Mouse (Mus musculus): ENCODE measurements around the gene Tecpr2. TPM values are rescaled to one million over a fixed set of nuclear protein-coding genes. Genes with fewer than 3 reads are reported as not detected.

Gene Tecpr2
- polyA plus RNA-seq, 1 experiment from 2014 or later = 3.4 TPM

DNA sequence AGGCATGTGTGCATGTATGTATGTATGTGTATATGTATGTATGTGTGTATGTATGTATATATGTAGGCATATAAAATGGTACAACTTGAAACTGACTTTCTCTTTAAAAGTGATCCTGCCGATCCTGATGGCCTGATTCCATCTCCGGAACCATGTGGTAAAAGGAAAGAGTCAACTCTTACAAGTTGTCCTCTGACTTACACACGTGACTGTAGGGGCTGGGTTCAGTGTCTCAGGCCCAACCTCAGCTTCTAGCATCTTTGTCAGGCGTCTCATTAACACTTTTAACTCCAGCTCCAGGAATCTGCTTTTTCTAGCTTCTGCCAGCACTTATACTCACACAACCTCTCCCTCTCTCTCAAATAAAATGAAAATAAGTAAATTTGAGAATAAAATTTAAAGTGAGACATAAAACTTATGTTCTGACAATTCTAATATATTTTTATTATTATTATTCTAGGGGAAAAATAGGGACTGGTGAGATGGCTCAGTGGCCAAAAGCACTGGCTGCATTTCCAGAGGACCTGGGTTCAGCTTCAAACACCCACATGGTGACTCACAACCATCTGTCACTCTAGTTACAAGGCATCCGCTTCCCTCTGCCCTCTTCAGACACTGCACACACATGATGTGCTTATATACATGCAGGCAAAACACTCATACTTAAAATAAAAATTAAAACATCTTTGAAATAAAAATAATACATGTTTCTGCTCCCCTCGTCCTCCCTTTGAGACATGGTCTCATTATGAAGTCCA is 63.7 kb downstream of the Tecpr2 start:
- Histone ChIP-seq H3K4me1 (peaks cover 43% of the 10 kb centered on the region), H3K4me2 (no peak overlapping the region), H3K27ac (peak overlapping the region; percentile 78), H3K4me3 (no peak overlapping the region), H3K9me3 (replicated peaks) (no peaks in the 10 kb centered on the region), H3K9ac (peak overlapping the region; percentile 10; the same call in 1 of the 2 replicates), H3K36me3 (peaks cover 38% of the 10 kb centered on the region), H3K27me3 (replicated peaks) (no peaks in the 10 kb centered on the region)
- WGBS (ENCODE audit: insufficient replicate concordance) = 82% methylated on average over 6 of the region's 6 CpGs
- no peak for ATAC-seq

DNA sequence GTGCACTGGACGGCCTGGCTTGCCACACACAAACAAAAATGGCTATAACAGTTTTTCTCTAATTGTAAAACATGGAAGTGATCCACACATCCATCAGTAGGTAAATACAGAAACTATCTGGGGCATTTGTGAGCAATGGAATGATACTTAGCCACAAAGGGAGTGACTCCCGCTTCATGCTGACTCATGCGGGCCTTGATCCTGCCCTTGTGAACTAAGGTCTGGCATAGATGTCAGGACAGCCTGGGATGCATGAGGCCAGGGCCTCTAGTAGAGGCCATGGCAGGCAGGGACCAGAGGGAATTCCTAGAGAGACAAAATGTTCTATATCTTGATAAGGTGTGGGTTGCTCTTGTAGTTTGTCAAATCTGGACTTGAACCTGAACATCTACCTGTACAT is 64.4 kb downstream of the Tecpr2 start:
- Histone ChIP-seq H3K4me3 (no peak overlapping the region), H3K27ac (peak overlapping the region; percentile 78), H3K36me3 (peaks cover 34% of the 10 kb centered on the region), H3K4me2 (peak overlapping the region; percentile 15), H3K4me1 (peaks cover 38% of the 10 kb centered on the region), H3K27me3 (replicated peaks) (no peaks in the 10 kb centered on the region), H3K9ac (0 out of 2 replicates have a peak overlapping the region, but pooled peaks have one; percentile 37), H3K9me3 (replicated peaks) (no peaks in the 10 kb centered on the region)
- peak; percentile 81 for ATAC-seq
- WGBS (ENCODE audit: insufficient replicate concordance) = 73% methylated on average over 3 of the region's 3 CpGs

DNA sequence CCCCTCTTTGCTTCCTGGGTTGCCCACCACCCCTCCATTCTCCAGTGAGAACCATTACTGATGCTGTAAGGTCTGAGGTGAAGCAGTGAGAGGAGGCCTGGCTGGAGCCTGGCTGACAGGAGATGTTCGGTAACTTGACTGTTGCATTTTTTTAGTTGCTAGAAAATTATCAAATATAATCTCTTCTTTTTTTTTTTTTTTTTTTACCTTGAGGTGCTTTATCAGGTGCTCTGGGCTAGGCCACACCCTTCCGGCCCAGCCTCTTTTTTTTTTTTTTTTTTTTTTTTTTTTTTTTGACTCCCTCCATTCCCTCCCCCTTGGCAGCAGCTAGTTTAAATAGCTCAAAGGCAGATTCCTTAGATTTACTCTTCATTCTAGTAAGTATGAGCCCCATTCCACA is 64.8 kb downstream of the Tecpr2 start:
- peak; percentile 14; the same call in 1 of the 2 replicates for ATAC-seq
- Histone ChIP-seq H3K27ac (peak overlapping the region; percentile 78), H3K27me3 (replicated peaks) (no peaks in the 10 kb centered on the region), H3K4me1 (peaks cover 34% of the 10 kb centered on the region), H3K9ac (peak overlapping the region; percentile 49), H3K4me3 (no peak overlapping the region), H3K4me2 (peak overlapping the region; percentile 15), H3K36me3 (peaks cover 31% of the 10 kb centered on the region), H3K9me3 (replicated peaks) (no peaks in the 10 kb centered on the region)
- WGBS (ENCODE audit: insufficient replicate concordance) = 54% methylated on average over 1 of the region's 2 CpGs

GRCm38 (mm10) chr12:110954351-110954991 is 65.4 kb downstream of the Tecpr2 start:
- Histone ChIP-seq H3K4me3 (no peak overlapping the region), H3K9ac (peak overlapping the region; percentile 49), H3K4me2 (no peak overlapping the region), H3K27me3 (replicated peaks) (no peaks in the 10 kb centered on the region), H3K4me1 (peaks cover 31% of the 10 kb centered on the region), H3K36me3 (peaks cover 34% of the 10 kb centered on the region), H3K27ac (peak overlapping the region; percentile 69), H3K9me3 (replicated peaks) (no peaks in the 10 kb centered on the region)
- WGBS (ENCODE audit: insufficient replicate concordance) = 77% methylated on average over 4 of the region's 4 CpGs
- no peak for ATAC-seq

DNA sequence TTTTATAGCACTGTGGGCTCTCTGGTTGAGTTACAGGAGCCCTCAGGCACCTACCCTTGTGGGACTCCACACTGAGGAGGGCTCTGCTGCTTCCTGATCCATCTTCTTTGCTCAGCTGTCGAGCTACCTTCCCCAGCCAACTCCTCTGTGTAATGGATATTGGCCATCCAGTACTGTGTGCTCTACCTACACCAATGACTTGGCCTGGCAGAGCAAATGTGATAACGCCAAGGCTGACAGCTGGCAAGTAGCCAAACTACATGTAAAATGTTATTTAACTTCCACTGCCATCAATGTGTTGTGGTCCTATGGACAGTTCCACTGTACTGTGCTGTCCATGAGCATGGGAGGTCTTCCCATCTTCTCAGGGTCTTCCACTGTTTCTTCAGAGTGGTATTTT is 72.9 kb downstream of the Tecpr2 start:
- no peaks in the 10 kb centered on the region for H3K27me3 ChIP-seq (replicated peaks)
- no peak overlapping the region for H3K27ac ChIP-seq
- no peaks in the 10 kb centered on the region for H3K9me3 ChIP-seq (replicated peaks)
- WGBS (ENCODE audit: insufficient replicate concordance) = 70% methylated on average over 2 of the region's 2 CpGs
- no peak overlapping the region for H3K4me3 ChIP-seq
- peaks cover 21% of the 10 kb centered on the region for H3K4me1 ChIP-seq
- no peak overlapping the region for H3K9ac ChIP-seq
- H3K36me3 ChIP-seq = peaks cover 42% of the 10 kb centered on the region
- no peak for ATAC-seq
- no peak overlapping the region for H3K4me2 ChIP-seq

- H3K4me2 ChIP-seq = peak overlapping the region; percentile 30; the same call in 1 of the 2 replicates
- WGBS (ENCODE audit: insufficient replicate concordance) = 59% methylated on average over 3 of the region's 3 CpGs
- peaks cover 54% of the 10 kb centered on the region for H3K36me3 ChIP-seq
- H3K9ac ChIP-seq = peak overlapping the region; percentile 51
- no peak overlapping the region for H3K4me3 ChIP-seq
- H3K27ac ChIP-seq = peak overlapping the region; percentile 83
- H3K27me3 ChIP-seq (replicated peaks) = no peaks in the 10 kb centered on the region
- H3K9me3 ChIP-seq (replicated peaks) = no peaks in the 10 kb centered on the region
- peak; percentile 50; the same call in 1 of the 2 replicates for ATAC-seq
- H3K4me1 ChIP-seq = peaks cover 45% of the 10 kb centered on the region
These were observed 76.4 kb downstream of the Tecpr2 start for GRCm38 (mm10) chr12:110965500-110965899.

GRCm38 (mm10) chr12:110966079-110966478 is 77.0 kb downstream of the Tecpr2 start:
- peak overlapping the region; percentile 83 for H3K27ac ChIP-seq
- H3K4me2 ChIP-seq = peak overlapping the region; percentile 30
- peak; percentile 81 for ATAC-seq
- H3K36me3 ChIP-seq = peaks cover 54% of the 10 kb centered on the region
- H3K4me1 ChIP-seq = peaks cover 50% of the 10 kb centered on the region
- H3K27me3 ChIP-seq (replicated peaks) = no peaks in the 10 kb centered on the region
- H3K4me3 ChIP-seq = no peak overlapping the region
- 45% methylated on average over 4 of the region's 4 CpGs for WGBS (ENCODE audit: insufficient replicate concordance)
- no peaks in the 10 kb centered on the region for H3K9me3 ChIP-seq (replicated peaks)
- peak overlapping the region; percentile 52 for H3K9ac ChIP-seq

DNA sequence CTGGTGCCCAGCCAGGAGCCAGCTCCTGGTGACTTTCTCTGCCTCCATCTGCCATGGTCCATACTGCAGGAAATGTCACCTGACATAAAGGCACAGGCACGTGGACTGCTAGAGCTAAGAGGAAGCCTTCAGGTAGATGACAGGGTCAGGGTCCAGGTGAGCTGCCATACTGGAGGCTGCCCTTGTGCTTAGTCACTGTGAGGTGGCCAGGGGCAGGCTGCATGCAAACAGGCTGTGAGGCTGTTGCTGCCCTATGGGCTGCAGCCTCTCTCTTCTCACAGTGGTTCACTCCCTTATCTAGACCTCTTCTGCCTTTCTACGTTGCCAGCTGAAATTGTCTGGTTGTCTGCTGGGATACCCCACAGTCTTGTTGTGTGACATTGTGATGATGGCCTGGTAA is 78.1 kb downstream of the Tecpr2 start:
- H3K4me1 ChIP-seq = peaks cover 60% of the 10 kb centered on the region
- peak overlapping the region; percentile 83 for H3K27ac ChIP-seq
- H3K9me3 ChIP-seq (replicated peaks) = no peaks in the 10 kb centered on the region
- peaks cover 61% of the 10 kb centered on the region for H3K36me3 ChIP-seq
- no peak overlapping the region for H3K4me2 ChIP-seq
- WGBS (ENCODE audit: insufficient replicate concordance) = 47% methylated on average over 2 of the region's 2 CpGs
- peak overlapping the region; percentile 52; the same call in 1 of the 2 replicates for H3K9ac ChIP-seq
- no peak overlapping the region for H3K4me3 ChIP-seq
- peak; percentile 75 for ATAC-seq
- H3K27me3 ChIP-seq (replicated peaks) = no peaks in the 10 kb centered on the region

DNA sequence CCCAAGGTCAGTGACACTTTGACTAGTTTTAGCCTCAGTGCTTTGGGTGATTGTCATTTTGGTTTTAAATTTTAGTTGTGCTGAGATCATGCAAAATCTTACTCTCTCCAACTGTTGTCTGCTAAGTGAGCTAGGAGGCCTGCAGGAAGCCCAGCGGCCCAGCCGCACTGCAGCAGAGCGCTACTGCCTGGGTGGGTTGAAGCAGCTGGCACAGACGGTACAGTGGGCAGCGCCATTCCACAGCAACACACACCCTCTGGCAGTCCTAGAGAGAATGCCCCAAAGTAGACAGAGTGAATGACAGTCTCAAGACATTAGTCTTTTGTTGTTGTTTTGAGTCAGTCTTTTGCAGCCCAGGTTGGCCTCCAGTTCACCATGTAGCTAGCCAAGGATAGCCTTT is 81.3 kb downstream of the Tecpr2 start:
- Histone ChIP-seq H3K4me1 (peaks cover 87% of the 10 kb centered on the region), H3K36me3 (peaks cover 75% of the 10 kb centered on the region), H3K9me3 (replicated peaks) (no peaks in the 10 kb centered on the region), H3K9ac (no peak overlapping the region), H3K27me3 (replicated peaks) (no peaks in the 10 kb centered on the region), H3K4me3 (no peak overlapping the region), H3K4me2 (no peak overlapping the region), H3K27ac (peak overlapping the region; percentile 83)
- ATAC-seq = no peak
- 85% methylated on average over 5 of the region's 5 CpGs for WGBS (ENCODE audit: insufficient replicate concordance)

DNA sequence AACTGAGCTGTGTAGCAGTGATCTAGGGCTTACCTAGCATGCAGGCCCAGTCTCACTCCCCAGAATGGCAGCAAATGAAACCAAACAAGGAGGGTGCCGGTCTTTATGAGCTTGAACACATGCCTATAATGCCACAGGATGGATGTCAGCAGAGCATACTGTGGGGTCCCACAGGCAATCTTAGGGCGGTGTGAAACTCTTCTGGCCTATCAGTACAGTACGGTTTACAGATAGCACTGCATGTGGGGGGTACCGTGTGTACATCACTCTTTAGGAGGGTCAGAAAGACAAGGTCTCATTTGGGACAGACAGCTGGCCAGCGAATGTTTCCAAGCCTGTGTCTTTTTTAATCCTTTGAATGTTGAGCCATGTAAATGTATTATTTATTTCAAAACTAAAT is 82.9 kb downstream of the Tecpr2 start:
- H3K4me2 ChIP-seq = peak overlapping the region; percentile 57

DNA sequence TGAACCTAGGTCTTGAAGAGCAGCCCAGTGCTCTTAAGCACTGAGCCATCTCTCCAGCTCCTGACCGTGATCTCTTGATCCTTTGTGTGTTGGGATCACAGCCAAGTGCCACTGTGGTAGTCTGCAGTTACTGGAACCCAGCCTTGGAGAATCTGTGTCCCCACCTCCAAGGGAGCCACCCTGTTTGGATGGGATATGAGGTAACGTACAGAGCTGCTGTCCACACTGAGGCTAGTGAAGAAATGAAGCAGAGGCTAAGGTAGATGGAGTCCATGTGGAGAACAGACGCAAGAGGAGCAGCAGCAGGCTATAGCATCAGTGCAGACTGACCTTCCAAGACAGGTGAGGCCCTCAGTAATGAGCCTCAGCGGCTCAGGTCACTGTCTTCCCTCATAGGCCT is 84.8 kb downstream of the Tecpr2 start:
- peaks cover 87% of the 10 kb centered on the region for H3K4me1 ChIP-seq
- peak overlapping the region; percentile 19 for H3K4me3 ChIP-seq
- peak; percentile 9 for ATAC-seq
- no peaks in the 10 kb centered on the region; the same call in 1 of the 2 replicates for H3K27me3 ChIP-seq (replicated peaks)
- H3K27ac ChIP-seq = peak overlapping the region; percentile 98
- 55% methylated on average over 4 of the region's 4 CpGs for WGBS (ENCODE audit: insufficient replicate concordance)
- peaks cover 80% of the 10 kb centered on the region for H3K36me3 ChIP-seq
- H3K9ac ChIP-seq = peak overlapping the region; percentile 60
- H3K4me2 ChIP-seq = peak overlapping the region; percentile 84
- no peaks in the 10 kb centered on the region for H3K9me3 ChIP-seq (replicated peaks)

More for the DNA sequence above, 82.9 kb downstream of the Tecpr2 start:
- 0 out of 2 replicates have a peak, but pooled peaks have one; percentile 31 for ATAC-seq
- Histone ChIP-seq H3K9me3 (replicated peaks) (no peaks in the 10 kb centered on the region), H3K4me1 (peaks cover 87% of the 10 kb centered on the region), H3K36me3 (peaks cover 88% of the 10 kb centered on the region), H3K27me3 (replicated peaks) (no peaks in the 10 kb centered on the region; the same call in 1 of the 2 replicates), H3K9ac (peak overlapping the region; percentile 65), H3K27ac (peak overlapping the region; percentile 83), H3K4me3 (peak overlapping the region; percentile 25; the same call in 1 of the 2 replicates)
- 47% methylated on average over 5 of the region's 5 CpGs for WGBS (ENCODE audit: insufficient replicate concordance)

- Histone ChIP-seq H3K27me3 (replicated peaks) (no peaks in the 10 kb centered on the region; the same call in 1 of the 2 replicates), H3K4me1 (peaks cover 89% of the 10 kb centered on the region), H3K9ac (peak overlapping the region; percentile 60), H3K9me3 (replicated peaks) (no peaks in the 10 kb centered on the region), H3K36me3 (peaks cover 75% of the 10 kb centered on the region), H3K4me3 (peak overlapping the region; percentile 93), H3K27ac (peak overlapping the region; percentile 98), H3K4me2 (peak overlapping the region; percentile 84)
- 18% methylated on average over 7 of the region's 7 CpGs for WGBS (ENCODE audit: insufficient replicate concordance)
- peak; percentile 85 for ATAC-seq
These were observed 85.2 kb downstream of the Tecpr2 start for GRCm38 (mm10) chr12:110974295-110974694.

Measured in liver, embryonic 12.5 days (tissue).